Mouse (Mus musculus) myocyte (in vitro differentiated cells): ENCODE data around the gene Hs3st1. TPM values are rescaled to one million over a fixed set of nuclear protein-coding genes. Genes with fewer than 3 reads are reported as not detected.

Source experiments
- H3K27me3 ChIP-seq: one replicate; pipeline ENCODE4 v1.6.1; 2011; ENCODE audit not compliant: control insufficient read depth, insufficient read depth, insufficient read length
- H3K36me3 ChIP-seq: one replicate; pipeline ENCODE4 v1.6.1; 2011; ENCODE audit not compliant: control insufficient read depth, insufficient read depth
- H3K4me2 ChIP-seq: one replicate; pipeline ENCODE4 v1.6.1; 2011; ENCODE audit warnings: low read depth, control low read depth
- H3K4me3 ChIP-seq: one replicate; pipeline ENCODE4 v1.5.1; 2011; ENCODE audit warnings: mild to moderate bottlenecking, control low read depth, moderate library complexity
- H3K79me2 ChIP-seq: one replicate; pipeline ENCODE4 v1.6.1; 2011; ENCODE audit not compliant: control insufficient read depth, insufficient read depth
- H3ac ChIP-seq: one replicate; pipeline ENCODE4 v1.6.1; 2011; ENCODE audit not compliant: control insufficient read depth, insufficient read length
- CEBPB ChIP-seq: IDR thresholded peaks from 2 replicates; pipeline ENCODE4 v1.6.1; 2011; ENCODE audit warnings: mild to moderate bottlenecking, moderate library complexity; ENCODE audit not compliant: poor library complexity, insufficient read depth, severe bottlenecking
- E2F4 ChIP-seq: IDR thresholded peaks from one replicate; pipeline ENCODE4 v1.6.1; 2011; ENCODE audit warnings: mild to moderate bottlenecking, control low read depth, moderate library complexity; ENCODE audit not compliant: insufficient read depth
- MAX ChIP-seq: IDR thresholded peaks from one replicate; pipeline ENCODE4 v1.6.1; 2011; ENCODE audit warnings: low read depth, mild to moderate bottlenecking, control low read depth
- MYOD1 ChIP-seq, 3 experiments: IDR thresholded peaks; one replicate each; pipeline ENCODE4 v1.6.1; 2011; ENCODE audit warnings: control low read depth in 2 of 3, low read depth in 2 of 3, mild to moderate bottlenecking in 2 of 3, moderate library complexity in 1 of 3; ENCODE audit not compliant: insufficient read length in 2 of 3, control insufficient read depth in 1 of 3
- MYOG ChIP-seq, 3 experiments: IDR thresholded peaks; one replicate each; pipeline ENCODE4 v1.6.1; 2011; ENCODE audit warnings: control low read depth in 2 of 3, low read depth in 2 of 3, mild to moderate bottlenecking in 2 of 3; ENCODE audit not compliant: insufficient read length in 2 of 3, control insufficient read depth in 1 of 3, insufficient read depth in 1 of 3
- POLR2A ChIP-seq: IDR thresholded peaks from one replicate; pipeline ENCODE4 v1.6.1; 2011; ENCODE audit warnings: low read depth, mild to moderate bottlenecking, control low read depth, moderate library complexity; ENCODE audit not compliant: insufficient read length
- POLR2AphosphoS2 ChIP-seq: IDR thresholded peaks from one replicate; pipeline ENCODE4 v1.6.1; 2011; ENCODE audit warnings: low read depth, control low read depth; ENCODE audit not compliant: insufficient read length
- REST ChIP-seq: IDR thresholded peaks from one replicate; pipeline ENCODE4 v1.6.1; 2011; ENCODE audit warnings: mild to moderate bottlenecking, control low read depth, moderate library complexity; ENCODE audit not compliant: insufficient read depth, insufficient read length
- SRF ChIP-seq: IDR thresholded peaks from one replicate; pipeline ENCODE4 v1.6.1; 2011; ENCODE audit warnings: low read depth; ENCODE audit not compliant: control insufficient read depth, insufficient read length
- TCF12 ChIP-seq: IDR thresholded peaks from one replicate; pipeline ENCODE4 v1.6.1; 2011; ENCODE audit warnings: mild to moderate bottlenecking, control low read depth; ENCODE audit not compliant: poor library complexity, insufficient read depth, severe bottlenecking
- TCF3 ChIP-seq: IDR thresholded peaks from one replicate; pipeline ENCODE4 v1.6.1; 2011; ENCODE audit warnings: low read depth, control low read depth; ENCODE audit not compliant: insufficient read length
- USF1 ChIP-seq: IDR thresholded peaks from one replicate; pipeline ENCODE4 v1.6.1; 2011; ENCODE audit warnings: low read depth, mild to moderate bottlenecking, control low read depth, moderate library complexity
- polyA plus RNA-seq: library from polyadenylated mRNA; unstranded; fragments of >200 nt; fragmentation: generic; extraction: Trizol; gene quantifications from one replicate; pipeline ENCODE4 v1.2.1, GENCODE M21; 2012; ENCODE audit warnings: missing spikeins

Hs3st1 gene
- polyA plus RNA-seq, 1 experiment, result 1.9 TPM

DNA sequence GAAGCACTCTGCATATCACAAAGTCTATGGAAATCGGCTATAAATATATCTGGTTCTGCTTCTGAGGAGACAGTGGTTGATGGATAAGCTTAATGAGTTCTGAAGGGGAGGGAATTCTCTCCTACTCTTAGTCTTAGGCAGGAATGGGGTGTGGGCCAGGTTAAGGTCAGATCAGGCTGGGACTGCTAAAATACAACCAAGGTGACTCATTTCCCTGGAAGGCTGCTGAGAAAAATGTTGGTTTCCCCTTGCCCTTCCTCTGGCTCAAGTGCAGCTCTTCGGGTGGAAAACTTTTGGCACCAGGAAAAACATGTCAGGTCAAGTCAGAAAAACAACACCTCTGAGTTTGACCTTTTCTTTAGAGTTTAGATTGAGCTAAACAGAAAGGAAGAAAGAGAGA is 143.0 kb downstream of the Hs3st1 start:
- no peak overlapping the region for H3ac ChIP-seq
- no peaks in the 10 kb centered on the region for H3K27me3 ChIP-seq
- no peaks in the 10 kb centered on the region for H3K36me3 ChIP-seq
- no peak overlapping the region for H3K4me2 ChIP-seq
- no peak overlapping the region for H3K4me3 ChIP-seq
- H3K79me2 ChIP-seq, result no peaks in the 10 kb centered on the region
- TF ChIP-seq E2F4 (no peak), USF1 (no peak), TCF3 (no peak), SRF (no peak), TCF12 (no peak), REST (no peak), CEBPB (no peak), MYOD1 (IDR thresholded peaks at IDR 0.05; ENCODE audit: control insufficient read depth in 1 of 3, insufficient read length in 2 of 3, low read depth in 2 of 3) (no peak), POLR2AphosphoS2 (no peak), MAX (no peak), MYOG (IDR thresholded peaks at IDR 0.05; ENCODE audit: control insufficient read depth in 1 of 3, insufficient read depth in 1 of 3, insufficient read length in 2 of 3, low read depth in 2 of 3) (no peak), POLR2A (no peak)

DNA sequence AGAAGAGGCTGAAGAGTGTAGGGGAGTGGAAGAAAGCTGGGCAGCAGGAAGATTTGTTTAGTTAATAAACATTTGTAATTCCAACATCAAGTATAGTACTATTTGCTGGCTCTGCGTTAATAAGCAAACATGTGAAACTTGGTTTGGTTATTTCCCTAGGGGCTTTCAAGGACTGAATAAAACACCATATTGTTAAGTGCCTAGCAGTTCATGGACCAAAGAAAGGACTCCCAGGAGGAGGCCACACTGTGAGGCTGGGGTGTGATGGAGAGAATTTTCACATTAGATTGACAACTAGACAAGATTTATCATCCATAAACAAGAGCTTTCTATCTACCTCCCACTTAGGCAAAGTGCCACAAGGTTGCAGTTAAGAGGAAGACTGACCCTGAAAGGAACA is 147.0 kb downstream of the Hs3st1 start:
- no peaks in the 10 kb centered on the region for H3K79me2 ChIP-seq
- no peak overlapping the region for H3K4me2 ChIP-seq
- H3K36me3 ChIP-seq, result no peaks in the 10 kb centered on the region
- TF ChIP-seq CEBPB (no peak), MYOD1 (IDR thresholded peaks at IDR 0.05; ENCODE audit: control insufficient read depth in 1 of 3, insufficient read length in 2 of 3, low read depth in 2 of 3) (no peak), REST (no peak), SRF (no peak), POLR2A (no peak), TCF12 (no peak), POLR2AphosphoS2 (no peak), E2F4 (no peak), TCF3 (no peak), USF1 (no peak), MAX (no peak), MYOG (IDR thresholded peaks at IDR 0.05; ENCODE audit: control insufficient read depth in 1 of 3, insufficient read depth in 1 of 3, insufficient read length in 2 of 3, low read depth in 2 of 3) (no peak)
- H3K27me3 ChIP-seq, result no peaks in the 10 kb centered on the region
- no peak overlapping the region for H3K4me3 ChIP-seq
- H3ac ChIP-seq, result no peak overlapping the region

DNA sequence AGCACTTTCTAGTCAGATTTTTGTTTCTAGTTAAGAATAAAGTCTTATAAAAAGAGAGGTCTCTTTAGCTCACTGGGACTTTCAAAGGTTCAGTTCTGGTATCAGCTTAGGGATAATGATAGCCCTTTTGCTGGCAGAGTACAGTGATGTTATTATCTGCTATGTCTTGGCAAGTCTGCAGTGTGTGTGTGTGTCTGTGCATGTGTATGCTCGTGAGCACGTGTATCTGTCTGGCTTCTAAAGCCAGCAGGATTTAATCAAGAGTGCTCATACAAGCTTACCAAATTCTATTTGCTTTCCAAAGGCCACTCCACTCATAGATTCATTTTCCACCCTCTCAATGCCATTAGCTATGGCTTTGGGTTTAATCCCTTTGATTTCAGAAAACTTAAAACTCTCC is 160.5 kb downstream of the Hs3st1 start:
- Histone ChIP-seq H3K79me2 (no peaks in the 10 kb centered on the region), H3ac (no peak overlapping the region), H3K36me3 (no peaks in the 10 kb centered on the region), H3K4me2 (no peak overlapping the region), H3K27me3 (no peaks in the 10 kb centered on the region), H3K4me3 (no peak overlapping the region)
- TF ChIP-seq MAX (no peak), MYOD1 (IDR thresholded peaks at IDR 0.05; ENCODE audit: control insufficient read depth in 1 of 3, insufficient read length in 2 of 3, low read depth in 2 of 3) (no peak), TCF12 (no peak), MYOG (IDR thresholded peaks at IDR 0.05; ENCODE audit: control insufficient read depth in 1 of 3, insufficient read depth in 1 of 3, insufficient read length in 2 of 3, low read depth in 2 of 3) (no peak), CEBPB (no peak), POLR2AphosphoS2 (no peak), USF1 (no peak), TCF3 (no peak), E2F4 (no peak), POLR2A (no peak), SRF (no peak), REST (no peak)
